Mouse (Mus musculus): ENCODE measurements around the gene Helz. TPM values are rescaled to one million over a fixed set of nuclear protein-coding genes. Genes with fewer than 3 reads are reported as not detected.

The Helz gene
- polyA plus RNA-seq, 1 experiment from 2014 or later, result 19.7 TPM

- no peaks in the 10 kb centered on the region for H3K27me3 ChIP-seq
- no peaks in the 10 kb centered on the region for H3K9me3 ChIP-seq
- WGBS, result 37% methylated on average over 4 of the region's 4 CpGs
- no peak overlapping the region for H3K4me2 ChIP-seq (replicated peaks)
- no peak overlapping the region for H3K4me3 ChIP-seq
- no peaks in the 10 kb centered on the region for H3K4me1 ChIP-seq
- H3K36me3 ChIP-seq, result peaks cover 23% of the 10 kb centered on the region
- ATAC-seq (ENCODE audit: insufficient number of reproducible peaks, insufficient read depth, low FRiP score, low TSS enrichment), result no peak
- no peak overlapping the region for H3K27ac ChIP-seq
- no peak overlapping the region for H3K9ac ChIP-seq
These were observed 81.8 kb downstream of the Helz start for GRCm38 (mm10) chr11:107629504-107629903.

GRCm38 (mm10) chr11:107629951-107630350 lies 82.2 kb downstream of the Helz start:
- Histone ChIP-seq H3K27me3 (no peaks in the 10 kb centered on the region), H3K4me3 (no peak overlapping the region), H3K4me2 (replicated peaks) (no peak overlapping the region), H3K4me1 (no peaks in the 10 kb centered on the region), H3K9ac (no peak overlapping the region), H3K36me3 (peaks cover 28% of the 10 kb centered on the region), H3K9me3 (no peaks in the 10 kb centered on the region), H3K27ac (no peak overlapping the region)
- ATAC-seq (ENCODE audit: insufficient number of reproducible peaks, insufficient read depth, low FRiP score, low TSS enrichment), result no peak
- 92% methylated on average over 8 of the region's 8 CpGs for WGBS

GRCm38 (mm10) chr11:107631124-107631523 lies 83.4 kb downstream of the Helz start:
- 92% methylated on average over 7 of the region's 7 CpGs for WGBS
- ATAC-seq (ENCODE audit: insufficient number of reproducible peaks, insufficient read depth, low FRiP score, low TSS enrichment), result no peak
- H3K36me3 ChIP-seq, result peaks cover 35% of the 10 kb centered on the region

GRCm38 (mm10) chr11:107633563-107634146 lies 85.9 kb downstream of the Helz start:
- WGBS, result 87% methylated on average over 5 of the region's 5 CpGs
- no peak overlapping the region for H3K4me3 ChIP-seq
- peaks cover 52% of the 10 kb centered on the region for H3K36me3 ChIP-seq
- no peaks in the 10 kb centered on the region for H3K27me3 ChIP-seq
- no peaks in the 10 kb centered on the region for H3K4me1 ChIP-seq
- no peaks in the 10 kb centered on the region for H3K9me3 ChIP-seq
- no peak overlapping the region for H3K4me2 ChIP-seq (replicated peaks)
- ATAC-seq (ENCODE audit: insufficient number of reproducible peaks, insufficient read depth, low FRiP score, low TSS enrichment), result no peak
- H3K9ac ChIP-seq, result no peak overlapping the region
- H3K27ac ChIP-seq, result no peak overlapping the region

More at GRCm38 (mm10) chr11:107631124-107631523, 83.4 kb downstream of the Helz start:
- H3K4me1 ChIP-seq, result no peaks in the 10 kb centered on the region
- H3K9me3 ChIP-seq, result no peaks in the 10 kb centered on the region
- no peak overlapping the region for H3K4me2 ChIP-seq (replicated peaks)
- no peaks in the 10 kb centered on the region for H3K27me3 ChIP-seq
- H3K9ac ChIP-seq, result no peak overlapping the region
- H3K27ac ChIP-seq, result no peak overlapping the region
- no peak overlapping the region for H3K4me3 ChIP-seq

GRCm38 (mm10) chr11:107638137-107638536 lies 90.4 kb downstream of the Helz start:
- H3K27me3 ChIP-seq, result no peaks in the 10 kb centered on the region
- 81% methylated on average over 5 of the region's 5 CpGs for WGBS
- peaks cover 58% of the 10 kb centered on the region for H3K36me3 ChIP-seq
- no peaks in the 10 kb centered on the region for H3K9me3 ChIP-seq
- H3K4me2 ChIP-seq (replicated peaks), result no peak overlapping the region
- ATAC-seq (ENCODE audit: insufficient number of reproducible peaks, insufficient read depth, low FRiP score, low TSS enrichment), result no peak
- H3K9ac ChIP-seq, result no peak overlapping the region
- no peak overlapping the region for H3K4me3 ChIP-seq
- H3K4me1 ChIP-seq, result no peaks in the 10 kb centered on the region
- H3K27ac ChIP-seq, result no peak overlapping the region

GRCm38 (mm10) chr11:107639657-107640056 lies 91.9 kb downstream of the Helz start:
- no peak overlapping the region for H3K4me2 ChIP-seq (replicated peaks)
- H3K4me1 ChIP-seq, result no peaks in the 10 kb centered on the region
- ATAC-seq (ENCODE audit: insufficient number of reproducible peaks, insufficient read depth, low FRiP score, low TSS enrichment), result no peak
- no peak overlapping the region for H3K9ac ChIP-seq
- H3K36me3 ChIP-seq, result peaks cover 57% of the 10 kb centered on the region
- WGBS, result 86% methylated on average over 2 of the region's 2 CpGs
- H3K27ac ChIP-seq, result no peak overlapping the region
- H3K4me3 ChIP-seq, result no peak overlapping the region
- no peaks in the 10 kb centered on the region for H3K27me3 ChIP-seq
- H3K9me3 ChIP-seq, result no peaks in the 10 kb centered on the region

- Histone ChIP-seq H3K27me3 (no peaks in the 10 kb centered on the region), H3K9me3 (no peaks in the 10 kb centered on the region), H3K27ac (no peak overlapping the region), H3K4me1 (no peaks in the 10 kb centered on the region), H3K4me2 (replicated peaks) (no peak overlapping the region), H3K4me3 (no peak overlapping the region), H3K36me3 (peaks cover 53% of the 10 kb centered on the region), H3K9ac (no peak overlapping the region)
- WGBS, result 94% methylated on average over 4 of the region's 4 CpGs
- no peak for ATAC-seq (ENCODE audit: insufficient number of reproducible peaks, insufficient read depth, low FRiP score, low TSS enrichment)
These were observed 96.7 kb downstream of the Helz start for GRCm38 (mm10) chr11:107644461-107644860.

GRCm38 (mm10) chr11:107647330-107647729 lies 99.6 kb downstream of the Helz start:
- Histone ChIP-seq H3K4me3 (no peak overlapping the region), H3K9ac (no peak overlapping the region), H3K27ac (no peak overlapping the region), H3K27me3 (no peaks in the 10 kb centered on the region), H3K4me2 (replicated peaks) (no peak overlapping the region), H3K4me1 (no peaks in the 10 kb centered on the region), H3K36me3 (peaks cover 54% of the 10 kb centered on the region), H3K9me3 (no peaks in the 10 kb centered on the region)
- ATAC-seq (ENCODE audit: insufficient number of reproducible peaks, insufficient read depth, low FRiP score, low TSS enrichment), result no peak
- WGBS, result 95% methylated on average over 3 of the region's 3 CpGs

GRCm38 (mm10) chr11:107648668-107649067 lies 100.9 kb downstream of the Helz start:
- Histone ChIP-seq H3K27ac (no peak overlapping the region), H3K4me1 (no peaks in the 10 kb centered on the region), H3K27me3 (no peaks in the 10 kb centered on the region), H3K4me2 (replicated peaks) (no peak overlapping the region), H3K4me3 (no peak overlapping the region), H3K9me3 (no peaks in the 10 kb centered on the region), H3K36me3 (peaks cover 45% of the 10 kb centered on the region), H3K9ac (no peak overlapping the region)
- 81% methylated on average over 4 of the region's 4 CpGs for WGBS
- ATAC-seq (ENCODE audit: insufficient number of reproducible peaks, insufficient read depth, low FRiP score, low TSS enrichment), result no peak

GRCm38 (mm10) chr11:107649458-107649857 lies 101.7 kb downstream of the Helz start:
- Histone ChIP-seq H3K27ac (no peak overlapping the region), H3K9ac (no peak overlapping the region), H3K9me3 (no peaks in the 10 kb centered on the region), H3K36me3 (peaks cover 38% of the 10 kb centered on the region), H3K4me3 (no peak overlapping the region), H3K4me2 (replicated peaks) (no peak overlapping the region), H3K4me1 (no peaks in the 10 kb centered on the region), H3K27me3 (no peaks in the 10 kb centered on the region)
- no peak for ATAC-seq (ENCODE audit: insufficient number of reproducible peaks, insufficient read depth, low FRiP score, low TSS enrichment)
- WGBS, result 91% methylated on average over 14 of the region's 14 CpGs

GRCm38 (mm10) chr11:107650422-107651051 lies 102.8 kb downstream of the Helz start:
- ATAC-seq (ENCODE audit: insufficient number of reproducible peaks, insufficient read depth, low FRiP score, low TSS enrichment), result no peak
- no peak overlapping the region for H3K27ac ChIP-seq
- H3K36me3 ChIP-seq, result peaks cover 38% of the 10 kb centered on the region
- no peak overlapping the region for H3K9ac ChIP-seq
- no peak overlapping the region for H3K4me2 ChIP-seq (replicated peaks)
- WGBS, result 73% methylated on average over 6 of the region's 6 CpGs
- H3K27me3 ChIP-seq, result no peaks in the 10 kb centered on the region
- H3K4me1 ChIP-seq, result no peaks in the 10 kb centered on the region
- no peak overlapping the region for H3K4me3 ChIP-seq
- no peaks in the 10 kb centered on the region for H3K9me3 ChIP-seq

GRCm38 (mm10) chr11:107651391-107651790 lies 103.7 kb downstream of the Helz start:
- WGBS, result 87% methylated on average over 7 of the region's 7 CpGs
- Histone ChIP-seq H3K4me2 (replicated peaks) (no peak overlapping the region), H3K27ac (0 out of 2 replicates have a peak overlapping the region, but pooled peaks have one; percentile 18), H3K27me3 (no peaks in the 10 kb centered on the region), H3K4me1 (no peaks in the 10 kb centered on the region), H3K9ac (no peak overlapping the region), H3K9me3 (no peaks in the 10 kb centered on the region), H3K4me3 (no peak overlapping the region), H3K36me3 (peaks cover 43% of the 10 kb centered on the region)
- ATAC-seq (ENCODE audit: insufficient number of reproducible peaks, insufficient read depth, low FRiP score, low TSS enrichment), result no peak

Measured in embryonic facial prominence, embryonic 12.5 days (tissue).